Mouse (Mus musculus): ENCODE measurements around the gene Tnfsf15. TPM values are rescaled to one million over a fixed set of nuclear protein-coding genes. Genes with fewer than 3 reads are reported as not detected.

The Tnfsf15 gene
- not detected in 2 replicates for total RNA-seq (2014; fragmentation: Nextera tagmentation)
- total RNA-seq (2017), result 0.11 TPM in 1 of 2 replicates, not detected in the other
- not detected in 2 replicates for polyA plus RNA-seq (2012)

DNA sequence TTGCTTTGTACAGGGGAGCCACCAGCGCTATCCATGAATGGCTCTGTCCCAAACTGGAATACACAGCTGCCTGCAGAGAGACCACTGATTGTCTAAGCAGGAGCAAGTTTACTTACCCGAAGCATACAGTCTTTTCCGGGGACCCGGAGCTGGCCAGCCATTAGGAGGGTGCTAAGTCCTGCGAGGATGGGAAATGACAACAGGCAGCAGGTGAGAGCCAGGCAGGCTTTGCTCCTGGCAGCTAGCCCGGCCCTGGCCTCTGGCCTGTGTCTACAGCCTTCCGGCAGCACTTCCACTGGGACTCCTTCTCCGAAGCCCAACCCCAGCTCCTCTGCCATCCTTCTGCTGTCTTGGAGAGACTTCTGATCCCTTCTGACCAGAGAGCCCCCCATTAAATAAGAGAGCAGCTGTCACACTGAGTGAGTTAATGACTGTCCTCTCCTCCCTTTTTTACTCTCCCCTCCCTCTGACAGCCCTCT, at the start of gene Tnfsf15:
Gene Tnfsf15, minus strand, starts transcription at position 421 of the 479 bp plus-strand sequence.
- Histone ChIP-seq H3K36me3 (replicated peaks) (no peaks in the 10 kb centered on the region), H3K27me3 (ENCODE audit: insufficient read depth, low read length) (no peaks in the 10 kb centered on the region), H3K9me3 (replicated peaks) (peaks cover 57% of the 10 kb centered on the region), H3K4me1 (ENCODE audit: insufficient read depth, low read depth, low read length) (no peaks in the 10 kb centered on the region), H3K4me3 (ENCODE audit: low read depth, low read length) (no peak within 1 kb of the TSS)
- no peak for ATAC-seq (ENCODE audit: extremely low read depth, insufficient number of reproducible peaks, low FRiP score, poor library complexity, severe bottlenecking)
- DNase-seq (ENCODE audit: low spot score), result no peak
- TF ChIP-seq POLR2AphosphoS5 (IDR thresholded peaks at IDR 0.05; ENCODE audit: insufficient replicate concordance, low read depth, low read length), result no peak
- TF ChIP-seq TAL1 (conservative IDR thresholded peaks at IDR 0.05; ENCODE audit: low read depth, low read length), result no peak
- no peak for TF ChIP-seq GATA2 (IDR thresholded peaks at IDR 0.05; ENCODE audit: borderline replicate concordance, low read depth, low read length)
- TF ChIP-seq CTCF (IDR thresholded peaks at IDR 0.05; ENCODE audit: low read depth, low read length), result no peak
- TF ChIP-seq GATA1 (IDR thresholded peaks at IDR 0.05; ENCODE audit: borderline replicate concordance, low read length), result no peak

DNA sequence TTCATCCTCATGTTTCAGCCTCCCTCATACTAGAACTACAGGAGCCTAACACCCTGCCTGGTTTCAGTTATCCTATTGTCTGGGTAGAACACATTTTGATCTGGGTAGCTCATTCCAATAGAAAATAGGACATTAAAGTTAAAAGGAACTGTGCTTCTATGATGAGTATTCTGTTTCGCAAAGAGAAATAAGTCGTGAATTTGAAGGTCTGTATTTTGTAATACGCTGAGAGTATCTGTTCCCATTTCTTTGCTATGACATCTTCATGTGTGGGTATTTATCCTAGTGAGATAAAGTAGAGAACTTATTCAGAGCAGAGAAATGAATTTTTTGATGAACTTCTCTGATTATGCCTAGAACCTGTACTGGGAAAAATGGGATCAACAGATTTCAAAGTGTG, 47.4 kb upstream of the Tnfsf15 start:
- ATAC-seq (ENCODE audit: extremely low read depth, insufficient number of reproducible peaks, low FRiP score, poor library complexity, severe bottlenecking) (no peak), DNase-seq (ENCODE audit: low spot score) (no peak)
- no peak for TF ChIP-seq GATA2 (IDR thresholded peaks at IDR 0.05; ENCODE audit: borderline replicate concordance, low read depth, low read length)
- TF ChIP-seq CTCF (IDR thresholded peaks at IDR 0.05; ENCODE audit: low read depth, low read length), result no peak
- no peak for TF ChIP-seq POLR2AphosphoS5 (IDR thresholded peaks at IDR 0.05; ENCODE audit: insufficient replicate concordance, low read depth, low read length)
- TF ChIP-seq GATA1 (IDR thresholded peaks at IDR 0.05; ENCODE audit: borderline replicate concordance, low read length), result no peak
- no peaks in the 10 kb centered on the region for H3K27me3 ChIP-seq (ENCODE audit: insufficient read depth, low read length)
- no peak overlapping the region for H3K4me3 ChIP-seq (ENCODE audit: low read depth, low read length)
- peaks cover 8% of the 10 kb centered on the region for H3K9me3 ChIP-seq (replicated peaks)
- no peaks in the 10 kb centered on the region for H3K4me1 ChIP-seq (ENCODE audit: insufficient read depth, low read depth, low read length)
- H3K36me3 ChIP-seq (replicated peaks), result no peaks in the 10 kb centered on the region

DNA sequence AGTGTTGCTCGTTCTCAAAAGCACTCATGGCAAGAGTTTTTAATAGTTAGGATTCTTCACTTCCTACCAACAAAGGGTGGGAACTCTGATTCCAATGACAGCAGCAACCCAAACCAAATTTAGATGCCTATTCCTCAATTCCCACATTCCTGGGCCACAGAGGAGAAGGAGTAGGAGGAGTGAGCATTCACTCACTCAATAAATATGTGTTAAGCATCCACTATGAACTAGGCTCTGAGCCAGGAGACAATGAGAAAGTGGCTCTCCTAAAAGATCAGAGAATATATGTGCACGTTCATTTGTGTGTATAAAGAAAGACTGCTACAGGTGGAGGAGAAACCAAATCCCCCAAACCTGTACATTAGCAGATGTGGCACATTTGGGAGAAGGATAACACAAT, 40.6 kb upstream of the Tnfsf15 start:
- TF ChIP-seq POLR2AphosphoS5 (IDR thresholded peaks at IDR 0.05; ENCODE audit: insufficient replicate concordance, low read depth, low read length) (no peak), GATA1 (IDR thresholded peaks at IDR 0.05; ENCODE audit: borderline replicate concordance, low read length) (no peak), CTCF (IDR thresholded peaks at IDR 0.05; ENCODE audit: low read depth, low read length) (no peak), TAL1 (conservative IDR thresholded peaks at IDR 0.05; ENCODE audit: low read depth, low read length) (no peak), GATA2 (IDR thresholded peaks at IDR 0.05; ENCODE audit: borderline replicate concordance, low read depth, low read length) (no peak)

DNA sequence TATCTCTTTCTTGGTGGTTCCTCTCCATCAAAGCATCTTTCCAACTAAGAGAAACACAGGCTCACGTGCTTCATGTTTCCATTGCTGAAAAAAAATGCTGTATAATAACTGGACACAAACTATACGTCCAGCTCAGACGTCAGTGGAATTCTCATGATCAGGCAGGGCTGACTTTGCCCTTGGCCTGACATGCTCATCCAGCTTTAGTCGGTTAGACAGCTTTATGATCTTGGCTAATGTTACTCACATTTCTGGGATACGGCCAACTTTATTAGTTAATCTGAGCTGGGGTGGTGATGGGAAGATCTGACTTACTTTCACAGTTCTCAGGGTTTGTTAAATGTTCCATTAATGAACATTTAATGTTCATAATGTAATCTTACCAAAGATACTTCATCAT, 38.9 kb upstream of the Tnfsf15 start:
- Histone ChIP-seq H3K4me3 (ENCODE audit: low read depth, low read length) (no peak overlapping the region), H3K9me3 (replicated peaks) (peaks cover 33% of the 10 kb centered on the region), H3K36me3 (replicated peaks) (no peaks in the 10 kb centered on the region), H3K27me3 (ENCODE audit: insufficient read depth, low read length) (no peaks in the 10 kb centered on the region), H3K4me1 (ENCODE audit: insufficient read depth, low read depth, low read length) (no peaks in the 10 kb centered on the region)
- DNase-seq (ENCODE audit: low spot score) (no peak), ATAC-seq (ENCODE audit: extremely low read depth, insufficient number of reproducible peaks, low FRiP score, poor library complexity, severe bottlenecking) (no peak)
- no peak for TF ChIP-seq GATA1 (IDR thresholded peaks at IDR 0.05; ENCODE audit: borderline replicate concordance, low read length)
- no peak for TF ChIP-seq GATA2 (IDR thresholded peaks at IDR 0.05; ENCODE audit: borderline replicate concordance, low read depth, low read length)
- TF ChIP-seq CTCF (IDR thresholded peaks at IDR 0.05; ENCODE audit: low read depth, low read length), result no peak
- no peak for TF ChIP-seq TAL1 (conservative IDR thresholded peaks at IDR 0.05; ENCODE audit: low read depth, low read length)
- no peak for TF ChIP-seq POLR2AphosphoS5 (IDR thresholded peaks at IDR 0.05; ENCODE audit: insufficient replicate concordance, low read depth, low read length)

More for the DNA sequence above, 40.6 kb upstream of the Tnfsf15 start:
- Histone ChIP-seq H3K9me3 (replicated peaks) (peaks cover 24% of the 10 kb centered on the region), H3K36me3 (replicated peaks) (no peaks in the 10 kb centered on the region), H3K4me3 (ENCODE audit: low read depth, low read length) (no peak overlapping the region), H3K4me1 (ENCODE audit: insufficient read depth, low read depth, low read length) (no peaks in the 10 kb centered on the region), H3K27me3 (ENCODE audit: insufficient read depth, low read length) (no peaks in the 10 kb centered on the region)
- DNase-seq (ENCODE audit: low spot score) (no peak), ATAC-seq (ENCODE audit: extremely low read depth, insufficient number of reproducible peaks, low FRiP score, poor library complexity, severe bottlenecking) (no peak)

DNA sequence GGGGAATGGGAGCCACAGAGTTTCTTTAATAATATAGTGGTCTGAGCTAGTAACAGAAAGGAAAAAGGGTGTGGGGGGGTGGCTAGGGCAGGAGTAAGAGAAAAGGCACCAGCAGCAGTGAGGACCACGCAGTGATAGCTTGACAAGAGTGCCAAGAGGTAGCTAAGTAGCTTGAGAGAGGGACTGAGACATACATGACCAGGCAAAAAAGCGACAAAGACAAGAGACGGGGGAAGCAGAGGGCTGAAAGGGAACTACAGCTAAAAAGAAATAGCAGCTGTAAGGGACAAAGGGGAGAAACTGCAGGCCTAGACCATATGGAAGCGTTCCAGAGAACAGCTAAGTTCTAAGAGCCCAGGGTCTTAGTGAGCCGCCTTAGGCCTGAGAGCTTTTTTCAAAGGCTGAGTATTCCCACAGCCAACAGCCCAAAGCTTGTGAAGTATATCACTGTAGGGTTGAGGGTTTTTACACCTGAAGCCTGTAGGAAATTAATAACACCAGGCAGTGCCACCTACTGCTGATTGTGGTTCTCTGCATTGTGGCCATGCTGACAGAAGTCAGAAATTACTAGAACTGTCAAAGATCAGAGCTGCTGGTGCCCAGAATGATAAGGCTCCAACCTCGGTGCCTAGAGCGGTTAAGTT, 38.2 kb upstream of the Tnfsf15 start:
- H3K27me3 ChIP-seq (ENCODE audit: insufficient read depth, low read length), result no peaks in the 10 kb centered on the region
- ATAC-seq (ENCODE audit: extremely low read depth, insufficient number of reproducible peaks, low FRiP score, poor library complexity, severe bottlenecking) (no peak), DNase-seq (ENCODE audit: low spot score) (no peak)
- H3K4me3 ChIP-seq (ENCODE audit: low read depth, low read length), result no peak overlapping the region
- H3K9me3 ChIP-seq (replicated peaks), result peaks cover 34% of the 10 kb centered on the region
- TF ChIP-seq POLR2AphosphoS5 (IDR thresholded peaks at IDR 0.05; ENCODE audit: insufficient replicate concordance, low read depth, low read length) (no peak), GATA2 (IDR thresholded peaks at IDR 0.05; ENCODE audit: borderline replicate concordance, low read depth, low read length) (no peak), GATA1 (IDR thresholded peaks at IDR 0.05; ENCODE audit: borderline replicate concordance, low read length) (no peak), TAL1 (conservative IDR thresholded peaks at IDR 0.05; ENCODE audit: low read depth, low read length) (no peak), CTCF (IDR thresholded peaks at IDR 0.05; ENCODE audit: low read depth, low read length) (no peak)
- H3K36me3 ChIP-seq (replicated peaks), result no peaks in the 10 kb centered on the region
- H3K4me1 ChIP-seq (ENCODE audit: insufficient read depth, low read depth, low read length), result no peaks in the 10 kb centered on the region

DNA sequence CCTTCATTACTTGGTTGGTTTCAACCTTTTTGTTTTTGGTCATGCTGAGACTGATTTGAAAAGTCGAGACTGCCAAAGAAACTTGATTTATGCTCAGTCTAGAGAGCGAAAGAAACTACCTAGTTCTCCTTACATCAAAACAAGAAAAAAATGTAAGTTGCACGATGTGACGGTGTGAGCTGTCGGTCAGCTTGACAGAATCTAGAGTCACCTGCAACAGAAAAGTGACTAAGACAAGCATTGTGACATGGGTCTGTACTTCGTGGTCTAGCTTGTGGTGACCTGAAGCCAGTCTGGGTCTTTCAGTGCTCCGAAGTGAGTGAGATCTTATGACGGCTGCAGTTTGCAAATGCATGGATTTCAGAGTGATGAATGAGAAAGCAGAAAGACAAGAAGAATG, 32.3 kb upstream of the Tnfsf15 start:
- Histone ChIP-seq H3K4me1 (ENCODE audit: insufficient read depth, low read depth, low read length) (no peaks in the 10 kb centered on the region), H3K36me3 (replicated peaks) (no peaks in the 10 kb centered on the region), H3K9me3 (replicated peaks) (peaks cover 24% of the 10 kb centered on the region), H3K27me3 (ENCODE audit: insufficient read depth, low read length) (no peaks in the 10 kb centered on the region), H3K4me3 (ENCODE audit: low read depth, low read length) (no peak overlapping the region)
- DNase-seq (ENCODE audit: low spot score) (no peak), ATAC-seq (ENCODE audit: extremely low read depth, insufficient number of reproducible peaks, low FRiP score, poor library complexity, severe bottlenecking) (no peak)
- TF ChIP-seq POLR2AphosphoS5 (IDR thresholded peaks at IDR 0.05; ENCODE audit: insufficient replicate concordance, low read depth, low read length), result no peak
- no peak for TF ChIP-seq CTCF (IDR thresholded peaks at IDR 0.05; ENCODE audit: low read depth, low read length)
- TF ChIP-seq TAL1 (conservative IDR thresholded peaks at IDR 0.05; ENCODE audit: low read depth, low read length), result no peak
- no peak for TF ChIP-seq GATA2 (IDR thresholded peaks at IDR 0.05; ENCODE audit: borderline replicate concordance, low read depth, low read length)
- no peak for TF ChIP-seq GATA1 (IDR thresholded peaks at IDR 0.05; ENCODE audit: borderline replicate concordance, low read length)
